Mouse (Mus musculus) thymus, adult 2 months (tissue): Measurements from ENCODE around the gene Fam19a4. TPM values are rescaled to one million over a fixed set of nuclear protein-coding genes. Genes with fewer than 3 reads are reported as not detected.
"Not testable (repeated sequence)": the region's sequence is repeated elsewhere in the genome, so short reads cannot be mapped to it uniquely, and the experiment has no call there.

Experiments used
- DNase-seq: peaks from one replicate; pipeline ENCODE4 v3.0.0; 2021
- H3K27ac ChIP-seq: fragments of 200-500 bp; 2 replicates; pipeline ENCODE4 v1.5.1; 2012; ENCODE audit warnings: low read length, control low read depth; ENCODE audit not compliant: control insufficient read depth, insufficient read depth
- H3K27me3 ChIP-seq: fragments of 200-500 bp; 2 replicates; pipeline ENCODE4 v1.6.1; 2012; ENCODE audit warnings: mild to moderate bottlenecking, low read length, moderate library complexity, mixed read lengths; ENCODE audit not compliant: control insufficient read depth, insufficient read depth
- H3K36me3 ChIP-seq: fragments of 200-500 bp; 2 replicates; pipeline ENCODE4 v1.6.1; 2012; ENCODE audit warnings: mild to moderate bottlenecking, low read length, moderate library complexity; ENCODE audit not compliant: control insufficient read depth, insufficient read depth
- H3K4me1 ChIP-seq: fragments of 200-500 bp; replicated peaks from 2 replicates; pipeline ENCODE4 v1.6.1; 2012; ENCODE audit warnings: low read length; ENCODE audit not compliant: control insufficient read depth, insufficient read depth
- H3K4me3 ChIP-seq: fragments of 200-500 bp; 2 replicates; pipeline ENCODE4 v1.5.1; 2012; ENCODE audit warnings: mild to moderate bottlenecking, low read length, control low read depth, moderate library complexity; ENCODE audit not compliant: control insufficient read depth, insufficient read depth
- CTCF ChIP-seq: fragments of 200-500 bp; IDR thresholded peaks from 2 replicates; pipeline ENCODE4 v1.5.1; 2012; ENCODE audit warnings: mild to moderate bottlenecking, control low read depth, low read length, moderate library complexity, borderline replicate concordance; ENCODE audit not compliant: control insufficient read depth, poor library complexity, insufficient read depth; ENCODE audit errors: extremely low read depth
- POLR2A ChIP-seq: fragments of 200-500 bp; IDR thresholded peaks from 2 replicates; pipeline ENCODE4 v1.6.1; 2012; ENCODE audit warnings: mild to moderate bottlenecking, low read length, control low read depth, moderate library complexity; ENCODE audit not compliant: control insufficient read depth, poor library complexity, insufficient read depth; ENCODE audit errors: extremely low read depth
- WGBS: fragments of 180-500 bp; shearing (Covaris S2); methylation state at CpG from one replicate; pipeline ENCODE4 v1.1.7; 2018; 5-methylcytosine and 5-hydroxymethylcytosine counted together
- polyA plus RNA-seq: library from polyadenylated mRNA; depleted of rRNA; stranded (reverse); fragments of >200 nt; gene quantifications from 2 replicates; pipeline ENCODE4 v1.2.3, GENCODE M21; 2012

The Fam19a4 gene
- polyA plus RNA-seq, 1 experiment, result 0.54 TPM

DNA sequence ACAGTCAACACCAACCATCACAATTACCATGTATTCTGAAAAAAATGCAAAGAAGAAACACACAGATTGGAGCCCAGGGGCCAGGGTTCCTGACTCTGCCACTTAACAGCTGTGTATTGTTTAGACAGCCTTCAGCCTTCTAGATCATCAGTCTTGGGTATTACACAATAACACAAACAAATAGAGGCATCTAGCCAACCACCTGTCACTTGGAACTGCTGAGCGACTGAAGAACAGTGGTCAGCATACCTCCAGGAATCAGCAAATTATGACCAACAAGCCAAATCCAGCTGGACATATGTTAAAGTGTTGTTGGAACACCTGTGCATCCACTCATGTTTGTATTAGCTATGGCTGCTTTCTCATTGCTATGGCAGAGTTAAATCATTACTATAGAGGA lies 82.7 kb downstream of the Fam19a4 start:
- TF ChIP-seq CTCF (no peak), POLR2A (no peak)
- no peaks in the 10 kb centered on the region for H3K4me1 ChIP-seq
- WGBS, result 88% methylated on average over 1 of the region's 1 CpGs

DNA sequence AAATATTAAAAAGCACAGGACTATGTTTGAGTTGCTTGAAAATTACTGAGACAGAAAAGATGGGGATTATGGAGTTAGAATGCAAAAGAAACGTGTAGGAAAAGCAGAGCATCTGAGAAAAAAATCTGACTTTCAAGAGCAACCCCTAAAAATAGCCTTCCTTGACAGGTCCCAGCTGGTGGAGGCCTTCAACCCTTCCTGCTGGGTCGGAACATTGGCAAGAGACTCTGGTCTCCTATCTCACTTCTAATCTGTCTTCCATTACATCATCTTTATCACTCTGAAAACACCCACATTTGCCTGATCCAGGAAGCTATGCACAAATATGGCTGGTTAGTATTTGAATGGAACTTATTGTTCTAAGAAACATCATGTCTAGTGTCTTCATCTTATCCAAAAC lies 115.4 kb downstream of the Fam19a4 start:
- H3K27me3 ChIP-seq, result no peaks in the 10 kb centered on the region
- DNase-seq, result no peak

More for the DNA sequence above, 82.7 kb downstream of the Fam19a4 start:
- Histone ChIP-seq H3K36me3 (no peaks in the 10 kb centered on the region), H3K27ac (no peak overlapping the region), H3K4me3 (no peak overlapping the region), H3K27me3 (no peaks in the 10 kb centered on the region)
- DNase-seq, result no peak

DNA sequence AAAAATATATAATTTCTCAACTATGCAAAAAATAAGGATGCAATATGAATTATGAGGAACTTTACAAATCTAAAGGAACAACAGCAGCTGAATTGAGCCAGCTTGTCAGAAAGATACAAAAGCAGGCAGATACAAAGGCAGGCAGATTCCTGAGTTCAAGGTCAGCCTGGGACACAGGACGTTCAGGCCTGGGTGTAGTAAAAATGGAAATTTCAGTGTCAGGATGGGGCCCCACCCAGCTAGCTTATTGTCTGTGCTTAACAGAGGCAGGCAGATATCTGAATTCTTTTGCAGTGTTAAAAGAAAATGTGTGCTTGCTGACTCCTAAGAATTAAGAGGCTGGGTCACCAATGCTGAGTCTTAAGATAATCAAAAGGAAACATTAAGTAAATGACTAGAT lies 124.4 kb downstream of the Fam19a4 start:
- WGBS, result 85% methylated on average over 1 of the region's 1 CpGs
- Histone ChIP-seq H3K27me3 (no peaks in the 10 kb centered on the region), H3K27ac (no peak overlapping the region), H3K4me3 (no peak overlapping the region), H3K4me1 (no peaks in the 10 kb centered on the region), H3K36me3 (no peaks in the 10 kb centered on the region)
- no peak for TF ChIP-seq POLR2A
- no peak for DNase-seq

More for the DNA sequence above, 115.4 kb downstream of the Fam19a4 start:
- H3K4me1 ChIP-seq, result no peaks in the 10 kb centered on the region
- no peaks in the 10 kb centered on the region for H3K36me3 ChIP-seq
- no peak for TF ChIP-seq CTCF
- no peak for TF ChIP-seq POLR2A
- no peak overlapping the region for H3K27ac ChIP-seq
- 31% methylated on average over 2 of the region's 2 CpGs for WGBS
- no peak overlapping the region for H3K4me3 ChIP-seq

DNA sequence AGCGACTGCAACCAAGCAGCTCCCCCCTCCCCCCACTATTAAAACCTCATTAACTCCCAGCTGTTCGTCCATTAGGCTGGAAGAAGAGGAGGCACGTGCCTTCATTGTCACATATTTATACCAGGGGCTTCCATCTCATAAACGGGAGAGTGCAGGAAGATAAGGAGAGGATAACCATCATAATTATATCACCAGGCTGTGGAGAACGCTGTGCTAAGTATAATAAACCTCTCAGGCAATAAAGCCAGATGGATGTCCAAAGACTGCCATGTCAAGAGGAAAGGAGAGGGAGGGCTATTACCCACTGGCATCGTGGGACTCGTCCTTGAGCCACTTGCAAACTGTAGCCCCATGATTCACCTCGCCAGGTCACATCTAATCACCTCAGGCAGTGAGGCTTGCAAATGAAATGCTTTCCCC lies 151.1 kb downstream of the Fam19a4 start:
- TF ChIP-seq CTCF, result no peak
- TF ChIP-seq POLR2A, result no peak
- Histone ChIP-seq H3K27ac (no peak overlapping the region), H3K4me3 (no peak overlapping the region), H3K36me3 (no peaks in the 10 kb centered on the region), H3K27me3 (no peaks in the 10 kb centered on the region), H3K4me1 (no peaks in the 10 kb centered on the region)
- 61% methylated on average over 8 of the region's 8 CpGs for WGBS
- no peak for DNase-seq

DNA sequence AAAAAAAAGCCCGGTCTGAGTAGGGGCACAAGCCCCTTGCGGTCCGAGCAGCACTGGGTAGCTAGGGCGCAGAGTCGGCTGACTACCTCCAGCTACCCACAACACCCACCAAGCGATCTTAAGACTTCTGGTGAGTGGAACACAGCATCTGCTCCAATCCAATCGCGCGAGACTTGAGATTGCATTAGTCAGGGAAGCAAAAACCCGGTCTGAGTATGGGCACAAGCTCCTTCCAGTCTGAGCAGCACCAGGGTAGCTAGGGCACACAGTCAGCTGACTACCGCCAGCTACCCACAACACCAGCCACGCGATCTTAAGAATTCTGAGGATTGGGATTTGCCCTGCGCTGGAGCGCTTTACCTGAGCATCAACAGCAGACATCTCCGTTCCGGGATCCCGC lies 183.1 kb downstream of the Fam19a4 start:
- not testable (repeated sequence) for H3K4me3 ChIP-seq, H3K27ac ChIP-seq, H3K4me1 ChIP-seq, DNase-seq, H3K27me3 ChIP-seq, H3K36me3 ChIP-seq
- 93% methylated on average over 18 of the region's 18 CpGs for WGBS

DNA sequence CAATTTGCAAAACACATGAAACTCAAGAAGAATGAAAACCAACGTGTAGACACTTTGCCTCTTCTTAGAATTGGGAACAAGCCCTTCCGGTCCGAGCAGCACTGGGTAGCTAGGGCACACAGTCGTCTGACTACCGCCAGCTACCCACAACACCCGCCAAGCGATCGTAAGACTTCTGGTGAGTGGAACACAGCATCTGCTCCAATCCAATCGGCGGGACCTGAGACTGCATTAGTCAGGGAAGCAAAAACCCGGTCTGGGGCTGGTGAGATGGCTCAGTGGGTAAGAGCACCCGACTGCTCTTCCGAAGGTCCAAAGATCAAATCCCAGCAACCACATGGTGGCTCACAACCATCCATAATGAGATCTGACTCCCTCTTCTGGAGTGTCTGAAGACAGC lies 183.6 kb downstream of the Fam19a4 start:
- not testable (repeated sequence) for H3K27ac ChIP-seq, DNase-seq, H3K4me1 ChIP-seq, H3K36me3 ChIP-seq, H3K27me3 ChIP-seq, H3K4me3 ChIP-seq
- WGBS, result 93% methylated on average over 13 of the region's 13 CpGs

DNA sequence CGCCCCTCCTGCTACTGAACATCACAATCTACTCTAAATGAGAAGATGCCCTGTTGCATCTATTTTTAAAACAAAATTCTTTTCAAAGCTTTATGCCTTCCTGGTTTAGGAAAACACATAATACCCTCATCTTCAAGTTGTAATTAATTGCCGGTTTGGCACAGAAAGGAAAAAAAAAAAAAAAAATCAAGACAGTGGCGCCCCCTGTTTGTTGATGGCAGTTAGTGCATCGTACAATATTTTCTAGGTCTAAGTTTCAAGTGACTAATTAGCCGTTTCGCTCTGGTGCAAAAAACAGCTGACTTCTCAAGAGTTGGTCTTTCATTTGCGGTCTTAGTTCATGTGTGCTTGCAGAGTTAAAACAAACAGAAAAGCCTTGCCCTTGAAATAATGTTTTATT lies 207.1 kb downstream of the Fam19a4 start:
- TF ChIP-seq POLR2A (no peak), CTCF (no peak)
- Histone ChIP-seq H3K36me3 (no peaks in the 10 kb centered on the region), H3K4me1 (no peaks in the 10 kb centered on the region), H3K4me3 (no peak overlapping the region), H3K27ac (no peak overlapping the region), H3K27me3 (no peaks in the 10 kb centered on the region)
- WGBS, result 74% methylated on average over 7 of the region's 7 CpGs
- no peak for DNase-seq

DNA sequence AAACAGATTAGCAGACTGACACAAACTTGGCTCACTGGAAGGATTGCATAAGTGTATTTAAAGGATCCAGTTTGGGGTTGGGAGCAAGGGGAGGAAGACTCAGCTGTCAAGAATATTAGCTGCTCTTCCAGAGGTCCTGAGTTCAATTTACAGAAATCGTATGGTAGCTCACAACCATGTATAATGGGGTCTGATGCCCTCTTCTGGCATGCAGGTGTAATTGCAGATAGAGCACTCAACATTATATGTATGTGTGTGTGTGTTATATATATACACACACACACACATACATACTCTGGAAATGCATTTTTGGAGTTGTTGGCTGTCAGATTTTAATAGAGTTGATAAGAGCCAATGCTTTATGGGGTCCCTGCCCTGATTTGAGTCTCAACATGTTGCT lies 216.3 kb downstream of the Fam19a4 start:
- H3K27me3 ChIP-seq, result no peaks in the 10 kb centered on the region
- TF ChIP-seq CTCF (no peak), POLR2A (no peak)
- H3K36me3 ChIP-seq, result no peaks in the 10 kb centered on the region
- no peak overlapping the region for H3K4me3 ChIP-seq
- WGBS, result 43% methylated on average over 1 of the region's 1 CpGs
- DNase-seq, result no peak
- H3K4me1 ChIP-seq, result no peaks in the 10 kb centered on the region
- H3K27ac ChIP-seq, result no peak overlapping the region
